Mouse (Mus musculus) liver, embryonic 14.5 days (tissue): ENCODE data around the gene Zfp574. TPM values are rescaled to one million over a fixed set of nuclear protein-coding genes. Genes with fewer than 3 reads are reported as not detected.

Source experiments
- ATAC-seq: fragments of 200-750 bp; cut with Nextera tagmentation; 2 replicates; pipeline ENCODE4 v1.8.0; 2017; ENCODE audit warnings: moderate number of reproducible peaks, mild to moderate bottlenecking, moderate library complexity; ENCODE audit not compliant: insufficient read depth
- DNase-seq, 3 experiments: peaks; one replicate each; pipeline ENCODE4 v3.0.0-alpha.2; 2012 to 2013; ENCODE audit warnings: low read depth in 3 of 3, low spot score in 3 of 3
- H3K27ac ChIP-seq: fragments of 300-500 bp; sonication (generic); 2 replicates; pipeline ENCODE4 v1.5.1; 2014; ENCODE audit warnings: moderate library complexity, mild to moderate bottlenecking, control low read depth, inconsistent platforms
- H3K27me3 ChIP-seq: fragments of 300-500 bp; sonication (generic); 2 replicates; pipeline ENCODE4 v1.6.1; 2014; ENCODE audit warnings: mild to moderate bottlenecking, low read length, moderate library complexity; ENCODE audit not compliant: control insufficient read depth, insufficient read depth
- H3K36me3 ChIP-seq: fragments of 300-500 bp; sonication (generic); replicated peaks from 2 replicates; pipeline ENCODE4 v1.6.1; 2014; ENCODE audit warnings: low read depth; ENCODE audit not compliant: control insufficient read depth, insufficient read depth
- H3K4me1 ChIP-seq, 2 experiments: fragments of 200-500 bp in 1 of 2; fragments of 300-500 bp in 1 of 2; sonication (generic) in 1 of 2; replicated peaks; 2 replicates each; pipeline ENCODE4 v1.6.1; 2012 to 2014; ENCODE audit warnings: antibody characterized with exemption in 1 of 2, inconsistent platforms in 1 of 2, low read length in 1 of 2; ENCODE audit not compliant: control insufficient read depth in 2 of 2, insufficient read depth in 2 of 2
- H3K4me2 ChIP-seq: fragments of 300-500 bp; sonication (generic); 2 replicates; pipeline ENCODE4 v1.6.1; 2014; ENCODE audit warnings: low read depth, mild to moderate bottlenecking, control low read depth, moderate library complexity
- H3K4me3 ChIP-seq, 2 experiments: fragments of 200-500 bp in 1 of 2; fragments of 300-500 bp in 1 of 2; sonication (generic) in 1 of 2; 2 replicates each; pipeline ENCODE4 v1.5.1; 2012 to 2014; ENCODE audit warnings: low read depth in 2 of 2, low read length in 2 of 2, mild to moderate bottlenecking in 2 of 2, control low read depth in 1 of 2, inconsistent platforms in 1 of 2, moderate library complexity in 1 of 2; ENCODE audit not compliant: insufficient read depth in 1 of 2
- H3K9ac ChIP-seq: fragments of 300-500 bp; sonication (generic); replicated peaks from 2 replicates; pipeline ENCODE4 v1.6.1; 2014; ENCODE audit warnings: mild to moderate bottlenecking, control low read depth, moderate library complexity
- H3K9me3 ChIP-seq: fragments of 300-500 bp; sonication (generic); 2 replicates; pipeline ENCODE4 v1.6.1; 2016; ENCODE audit warnings: low read length, mixed read lengths; ENCODE audit not compliant: control insufficient read depth
- CTCF ChIP-seq: IDR thresholded peaks from 2 replicates; pipeline ENCODE4 v1.5.1; 2016; ENCODE audit warnings: antibody characterized with exemption, low read depth, control low read depth
- EP300 ChIP-seq: IDR thresholded peaks from 2 replicates; pipeline ENCODE4 v1.6.1; 2016; ENCODE audit warnings: antibody characterized with exemption, low read depth
- WGBS: fragments of 180-500 bp; shearing (Covaris S2); extraction: QIAGEN DNeasy Blood & Tissue Kit; methylation state at CpG from one replicate; pipeline ENCODE4 v1.1.7; 2014; ENCODE audit not compliant: insufficient replicate concordance; 5-methylcytosine and 5-hydroxymethylcytosine counted together
- polyA plus RNA-seq, 2 experiments: library from polyadenylated mRNA; depleted of rRNA in 1 of 2; stranded (reverse) in 1 of 2; unstranded in 1 of 2; fragments of >200 nt; fragmentation: Nextera tagmentation in 1 of 2; extraction: Ambion mirVana in 1 of 2; gene quantifications; 2 replicates each; pipeline versions ENCODE4 v1.2.1 to v1.2.3; 2012 to 2014

Gene Zfp574
- polyA plus RNA-seq, 2 experiments = 6.3 to 6.6 TPM

DNA sequence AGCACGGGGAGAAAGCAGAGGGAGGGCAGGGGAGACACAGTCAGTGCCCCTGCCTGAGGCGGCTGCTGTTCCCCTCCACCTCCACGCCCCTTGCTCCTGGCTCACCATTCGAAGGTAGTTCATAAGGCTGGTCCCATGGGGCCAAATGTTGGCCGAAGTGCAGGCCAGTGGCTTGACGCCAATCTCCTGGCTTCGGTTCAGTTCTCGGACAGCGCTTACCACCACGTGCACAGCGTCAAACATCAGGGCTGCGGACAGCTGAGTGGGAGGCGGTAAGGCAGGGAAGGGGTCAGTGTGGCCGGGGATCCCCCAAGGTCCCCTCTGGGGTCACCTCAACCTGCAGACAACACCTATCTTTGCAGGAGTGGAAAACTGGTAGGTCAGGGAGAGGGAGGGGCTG, 13.5 kb upstream of the Zfp574 start:
- Histone ChIP-seq H3K36me3 (no peaks in the 10 kb centered on the region), H3K4me2 (no peak overlapping the region), H3K4me1 (no peaks in the 10 kb centered on the region), H3K27me3 (no peaks in the 10 kb centered on the region), H3K9ac (no peak overlapping the region), H3K27ac (no peak overlapping the region), H3K4me3 (no peak overlapping the region), H3K9me3 (no peaks in the 10 kb centered on the region)
- DNase-seq = no peak
- WGBS = 76% methylated on average over 14 of the region's 14 CpGs
- ATAC-seq = no peak
- TF ChIP-seq CTCF (no peak), EP300 (no peak)

DNA sequence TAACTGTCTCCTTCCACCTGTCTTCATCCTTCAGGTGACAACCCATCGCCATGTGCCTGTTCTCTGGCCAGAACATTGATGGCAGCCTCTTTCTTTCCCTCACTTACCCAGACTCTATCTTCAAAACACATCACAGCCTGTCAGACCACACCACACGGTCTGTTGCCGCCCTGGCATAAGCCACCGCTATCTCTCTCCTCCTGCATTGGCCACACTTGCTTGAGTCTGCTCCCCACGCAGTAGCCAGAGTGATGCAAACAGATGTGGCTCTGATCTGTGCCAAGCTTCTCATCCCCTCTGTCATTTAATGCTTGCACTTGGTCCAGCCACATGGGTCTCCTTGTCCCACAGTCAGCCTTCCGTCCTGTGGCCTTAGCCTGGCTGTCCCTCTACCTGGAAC, 9.0 kb upstream of the Zfp574 start:
- TF ChIP-seq EP300 (no peak), CTCF (no peak)
- no peaks in the 10 kb centered on the region for H3K27me3 ChIP-seq
- no peaks in the 10 kb centered on the region for H3K9me3 ChIP-seq
- H3K4me2 ChIP-seq = no peak overlapping the region
- no peak for DNase-seq
- no peaks in the 10 kb centered on the region for H3K4me1 ChIP-seq
- no peaks in the 10 kb centered on the region for H3K36me3 ChIP-seq
- ATAC-seq = no peak
- no peak overlapping the region for H3K9ac ChIP-seq
- WGBS = 49% methylated on average over 6 of the region's 6 CpGs
- H3K4me3 ChIP-seq = no peak overlapping the region
- no peak overlapping the region for H3K27ac ChIP-seq

DNA sequence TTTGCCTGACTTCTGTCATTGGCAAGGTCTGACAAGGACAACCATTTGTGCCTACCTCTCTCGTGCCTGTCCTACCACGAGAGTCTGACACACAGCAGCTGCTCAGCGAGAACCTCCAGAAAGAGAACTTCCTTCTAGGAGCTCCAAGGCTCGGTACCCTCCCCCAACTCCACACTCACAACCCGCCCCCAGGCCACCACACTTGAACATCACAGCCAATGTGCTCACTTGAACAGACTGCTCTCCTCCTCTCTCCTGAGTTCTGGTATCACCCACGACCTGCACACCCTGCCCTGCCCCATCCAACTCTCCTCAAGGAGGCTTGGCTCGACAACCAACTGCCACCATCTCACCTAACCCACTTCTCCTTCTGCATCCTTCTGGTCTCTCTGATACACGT, 8.5 kb upstream of the Zfp574 start:
- DNase-seq (no peak), ATAC-seq (no peak)
- Histone ChIP-seq H3K4me1 (no peaks in the 10 kb centered on the region), H3K9me3 (no peaks in the 10 kb centered on the region), H3K27me3 (no peaks in the 10 kb centered on the region), H3K4me2 (no peak overlapping the region), H3K36me3 (no peaks in the 10 kb centered on the region), H3K9ac (no peak overlapping the region), H3K4me3 (no peak overlapping the region), H3K27ac (no peak overlapping the region)
- TF ChIP-seq CTCF (no peak), EP300 (no peak)
- 41% methylated on average over 8 of the region's 8 CpGs for WGBS

- ATAC-seq = no peak
- TF ChIP-seq CTCF (no peak), EP300 (no peak)
- no peaks in the 10 kb centered on the region for H3K36me3 ChIP-seq
- 0 out of 4 replicates have a peak, but pooled peaks cover 0 to 3% of the 10 kb centered on the region in 2 experiments for H3K4me1 ChIP-seq
- no peaks in the 10 kb centered on the region for H3K9me3 ChIP-seq
- no peak for DNase-seq
- no peak overlapping the region for H3K27ac ChIP-seq
- no peaks in the 10 kb centered on the region for H3K27me3 ChIP-seq
- no peak overlapping the region for H3K9ac ChIP-seq
- no peak overlapping the region for H3K4me3 ChIP-seq
- WGBS = 77% methylated on average over 7 of the region's 7 CpGs
- no peak overlapping the region for H3K4me2 ChIP-seq
Measured at GRCm38 (mm10) chr7:25067338-25067737, 5.0 kb upstream of the Zfp574 start.

DNA sequence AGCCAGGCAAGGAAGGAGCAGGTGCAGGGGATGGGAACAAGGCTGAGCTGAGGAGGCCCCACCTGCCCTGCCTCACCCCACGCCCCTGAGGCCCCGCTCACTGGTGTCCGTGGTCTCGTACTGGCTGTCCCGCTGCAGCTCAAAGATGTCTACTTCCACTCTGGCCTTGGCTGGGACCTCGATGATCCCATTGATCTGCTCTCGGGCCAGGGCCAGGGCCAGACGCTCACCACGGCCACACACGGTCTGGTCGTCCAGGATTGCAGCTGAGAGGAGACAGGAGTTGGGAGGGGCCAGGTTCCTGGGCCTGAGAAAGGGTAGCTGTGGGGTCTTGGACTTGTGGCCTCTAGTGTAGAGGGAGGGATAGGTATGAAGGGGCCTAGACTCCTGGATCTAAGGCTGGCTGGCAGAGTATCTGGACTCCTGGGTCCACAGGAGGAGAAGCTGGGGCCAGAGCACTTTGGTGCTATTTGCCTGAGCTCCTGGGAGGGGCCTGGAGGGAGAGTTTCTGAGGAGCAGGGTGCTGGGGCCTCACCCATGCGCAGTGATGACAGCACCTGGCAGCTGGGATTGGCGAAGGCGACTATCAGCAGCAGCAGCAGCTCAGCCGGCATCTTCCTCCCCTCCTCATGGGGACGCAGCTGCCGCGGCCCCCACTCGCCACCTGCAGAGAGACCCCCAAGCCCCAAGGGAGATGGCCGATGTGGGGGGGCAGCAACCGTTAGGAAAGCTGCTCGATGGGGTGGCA, 4.3 kb upstream of the Zfp574 start:
- ATAC-seq = no peak
- TF ChIP-seq CTCF = no peak
- TF ChIP-seq EP300 = no peak
- no peaks in the 10 kb centered on the region for H3K36me3 ChIP-seq
- no peak overlapping the region for H3K9ac ChIP-seq
- H3K27me3 ChIP-seq = no peaks in the 10 kb centered on the region
- no peak overlapping the region for H3K4me3 ChIP-seq
- no peaks in the 10 kb centered on the region for H3K9me3 ChIP-seq
- 73% methylated on average over 22 of the region's 22 CpGs for WGBS
- H3K4me2 ChIP-seq = no peak overlapping the region
- H3K4me1 ChIP-seq = 0 out of 4 replicates have a peak, but pooled peaks cover 0 to 3% of the 10 kb centered on the region in 2 experiments
- no peak overlapping the region for H3K27ac ChIP-seq
- no peak for DNase-seq
